Mouse (Mus musculus) CD4-positive, CD25-positive, alpha-beta regulatory T cell, adult 2 months (primary cell): ENCODE results near the gene Camkmt.

Source experiments
- DNase-seq: peaks from one replicate; pipeline ENCODE4 v3.0.0-alpha.2; 2012; ENCODE audit warnings: low read depth, low spot score

Gene Camkmt

GRCm38 (mm10) chr17:85291601-85292000, 201.2 kb downstream of the Camkmt start:
- DNase-seq, result no peak

- DNase-seq, result no peak
Observed at GRCm38 (mm10) chr17:85292276-85292675, 201.9 kb downstream of the Camkmt start.

- DNase-seq, result no peak
Observed at GRCm38 (mm10) chr17:85303686-85304085, 213.3 kb downstream of the Camkmt start.

GRCm38 (mm10) chr17:85308566-85308965, 218.2 kb downstream of the Camkmt start:
- no peak for DNase-seq

GRCm38 (mm10) chr17:85309046-85309445, 218.7 kb downstream of the Camkmt start:
- no peak for DNase-seq

- DNase-seq, result no peak
Observed at GRCm38 (mm10) chr17:85311348-85311747, 221.0 kb downstream of the Camkmt start.

GRCm38 (mm10) chr17:85318401-85318800, 228.0 kb downstream of the Camkmt start:
- no peak for DNase-seq

- no peak for DNase-seq
Observed at GRCm38 (mm10) chr17:85319779-85320300, 229.5 kb downstream of the Camkmt start.

GRCm38 (mm10) chr17:85328901-85329300, 238.5 kb downstream of the Camkmt start:
- DNase-seq, result no peak

GRCm38 (mm10) chr17:85335464-85335863, 245.1 kb downstream of the Camkmt start:
- DNase-seq, result no peak

GRCm38 (mm10) chr17:85337666-85338065, 247.3 kb downstream of the Camkmt start:
- DNase-seq, result no peak

GRCm38 (mm10) chr17:85341134-85341700, 250.9 kb downstream of the Camkmt start:
- no peak for DNase-seq

- no peak for DNase-seq
Observed at GRCm38 (mm10) chr17:85342471-85342870, 252.1 kb downstream of the Camkmt start.

- DNase-seq, result no peak
Observed at GRCm38 (mm10) chr17:85343435-85343834, 253.1 kb downstream of the Camkmt start.

GRCm38 (mm10) chr17:85346701-85347100, 256.3 kb downstream of the Camkmt start:
- DNase-seq, result no peak

GRCm38 (mm10) chr17:85349331-85349935, 259.1 kb downstream of the Camkmt start:
- DNase-seq, result no peak

- DNase-seq, result no peak
Observed at GRCm38 (mm10) chr17:85351301-85351700, 260.9 kb downstream of the Camkmt start.

- DNase-seq, result no peak
Observed at GRCm38 (mm10) chr17:85352731-85353130, 262.4 kb downstream of the Camkmt start.

- DNase-seq, result no peak
Observed at GRCm38 (mm10) chr17:85353191-85353590, 262.8 kb downstream of the Camkmt start.

- DNase-seq, result no peak
Observed at GRCm38 (mm10) chr17:85353636-85354035, 263.3 kb downstream of the Camkmt start.

- no peak for DNase-seq
Observed at GRCm38 (mm10) chr17:85355356-85355755, 265.0 kb downstream of the Camkmt start.

GRCm38 (mm10) chr17:85361006-85361405, 270.7 kb downstream of the Camkmt start:
- DNase-seq, result no peak

- DNase-seq, result no peak
Observed at GRCm38 (mm10) chr17:85367319-85367718, 277.0 kb downstream of the Camkmt start.
